Mouse (Mus musculus): ENCODE measurements around the gene Crygc. TPM values are rescaled to one million over a fixed set of nuclear protein-coding genes. Genes with fewer than 3 reads are reported as not detected.
A peak's percentile ranks its signal among the peaks of the same experiment; 100 is the strongest.

Gene Crygc
- total and polyA plus RNA-seq, 2 experiments from 2014 or later = not detected

DNA sequence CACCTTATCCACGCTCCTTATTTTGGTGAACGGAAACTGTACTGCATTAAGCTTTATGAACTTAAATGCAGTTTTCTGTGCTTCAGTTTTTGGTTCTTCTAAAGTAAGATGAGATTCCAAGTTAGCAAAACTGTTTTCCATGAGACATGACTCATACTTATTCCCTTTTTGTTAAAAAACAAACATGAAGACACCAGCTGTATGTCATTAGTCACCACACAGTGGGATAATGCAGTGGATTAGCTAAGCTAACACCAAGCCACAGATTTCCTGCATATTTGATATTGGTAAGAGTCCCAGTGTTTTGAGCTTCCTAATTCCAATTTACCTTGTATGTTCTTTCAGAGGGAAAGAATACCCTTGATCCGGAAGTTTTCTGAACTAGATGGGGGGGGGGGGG is 18.1 kb upstream of the Crygc start:
- Histone ChIP-seq H3K9ac (replicated peaks; ENCODE audit: low read length) (no peak overlapping the region), H3K9me3 (ENCODE audit: low read length) (no peaks in the 10 kb centered on the region), H3K27ac (no peak overlapping the region), H3K27me3 (ENCODE audit: insufficient read depth, low read length) (no peaks in the 10 kb centered on the region), H3K4me3 (ENCODE audit: low read length) (no peak overlapping the region), H3K4me2 (ENCODE audit: low read depth, low read length) (no peak overlapping the region), H3K4me1 (ENCODE audit: insufficient read depth, low read length) (no peaks in the 10 kb centered on the region), H3K36me3 (ENCODE audit: insufficient read depth, low read length) (no peaks in the 10 kb centered on the region)
- ATAC-seq = no peak
- no peak for TF ChIP-seq CTCF (IDR thresholded peaks at IDR 0.05; ENCODE audit: low read depth)
- no peak for DNase-seq (ENCODE audit: low spot score)
- 90% methylated on average over 3 of the region's 3 CpGs for whole genome bisulfite sequencing

DNA sequence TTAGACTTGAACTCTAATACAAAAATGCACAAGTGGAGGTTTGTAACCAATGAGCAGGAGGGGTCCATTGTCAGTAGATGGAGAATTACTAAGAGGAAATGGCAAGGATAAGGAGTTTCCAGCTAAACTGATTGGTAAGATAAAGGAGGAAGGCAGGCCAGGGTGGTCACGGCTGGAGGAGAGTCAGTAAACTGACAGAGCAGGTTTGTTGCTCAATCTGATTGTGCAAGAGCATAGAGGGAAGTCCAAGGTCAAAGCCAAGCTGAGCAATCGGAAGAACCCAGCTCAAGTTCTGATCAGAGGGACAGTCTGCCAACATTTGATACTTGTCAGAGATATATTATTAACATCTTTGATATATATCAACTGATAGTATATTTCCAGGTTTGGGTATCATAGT is 16.9 kb upstream of the Crygc start:
- Histone ChIP-seq H3K4me3 (ENCODE audit: low read length) (no peak overlapping the region), H3K9ac (replicated peaks; ENCODE audit: low read length) (no peak overlapping the region), H3K36me3 (ENCODE audit: insufficient read depth, low read length) (no peaks in the 10 kb centered on the region), H3K27me3 (ENCODE audit: insufficient read depth, low read length) (no peaks in the 10 kb centered on the region), H3K9me3 (ENCODE audit: low read length) (no peaks in the 10 kb centered on the region), H3K4me1 (ENCODE audit: insufficient read depth, low read length) (no peaks in the 10 kb centered on the region), H3K4me2 (ENCODE audit: low read depth, low read length) (no peak overlapping the region), H3K27ac (no peak overlapping the region)
- ATAC-seq = no peak
- TF ChIP-seq CTCF (IDR thresholded peaks at IDR 0.05; ENCODE audit: low read depth) = no peak
- DNase-seq (ENCODE audit: low spot score) = no peak
- 86% methylated on average over 2 of the region's 2 CpGs for WGBS

DNA sequence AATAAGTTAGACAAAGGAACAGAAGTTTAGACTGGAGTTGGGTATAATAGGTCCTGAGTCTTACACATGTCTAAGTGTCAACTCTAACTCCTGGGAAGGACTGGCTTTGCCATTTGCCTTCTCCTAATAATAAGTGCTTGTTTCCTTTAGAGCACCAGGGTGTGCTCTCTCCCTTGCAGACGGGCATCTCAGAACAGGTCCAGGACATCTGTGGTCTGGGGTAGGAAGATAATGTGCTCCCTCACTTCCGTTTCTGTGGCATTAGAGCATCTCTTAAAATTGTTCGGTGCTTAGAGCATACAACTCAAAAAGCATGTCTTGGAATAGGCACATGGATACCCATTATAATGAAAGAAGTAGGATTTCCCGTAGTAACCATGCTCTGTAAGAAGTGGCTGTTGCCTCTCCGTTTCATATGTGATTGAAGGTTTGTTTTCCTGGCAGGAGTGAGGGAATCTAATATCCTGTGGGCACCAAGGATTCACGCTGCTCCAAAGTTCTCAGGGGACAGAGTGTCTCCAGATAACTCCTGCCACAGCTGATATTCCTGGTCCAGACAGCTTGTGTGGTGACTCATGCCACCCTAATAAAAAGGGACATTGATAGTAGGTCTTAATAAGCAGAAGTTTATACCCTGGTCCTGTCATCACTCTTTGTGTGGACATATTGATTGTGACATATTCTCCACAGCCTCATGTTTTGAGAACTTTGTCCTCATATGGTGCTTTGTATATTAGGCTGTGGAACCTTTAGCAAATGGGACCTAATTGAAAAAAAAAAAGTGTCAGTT is 15.3 kb upstream of the Crygc start:
- no peak overlapping the region for H3K9ac ChIP-seq (replicated peaks; ENCODE audit: low read length)
- WGBS = 79% methylated on average over 6 of the region's 6 CpGs
- H3K4me1 ChIP-seq (ENCODE audit: insufficient read depth, low read length) = no peaks in the 10 kb centered on the region
- no peaks in the 10 kb centered on the region for H3K9me3 ChIP-seq (ENCODE audit: low read length)
- no peak overlapping the region for H3K27ac ChIP-seq
- ATAC-seq (no peak), DNase-seq (ENCODE audit: low spot score) (no peak)
- TF ChIP-seq CTCF (IDR thresholded peaks at IDR 0.05; ENCODE audit: low read depth) = no peak
- H3K27me3 ChIP-seq (ENCODE audit: insufficient read depth, low read length) = no peaks in the 10 kb centered on the region
- H3K4me3 ChIP-seq (ENCODE audit: low read length) = no peak overlapping the region
- no peaks in the 10 kb centered on the region for H3K36me3 ChIP-seq (ENCODE audit: insufficient read depth, low read length)
- H3K4me2 ChIP-seq (ENCODE audit: low read depth, low read length) = no peak overlapping the region

DNA sequence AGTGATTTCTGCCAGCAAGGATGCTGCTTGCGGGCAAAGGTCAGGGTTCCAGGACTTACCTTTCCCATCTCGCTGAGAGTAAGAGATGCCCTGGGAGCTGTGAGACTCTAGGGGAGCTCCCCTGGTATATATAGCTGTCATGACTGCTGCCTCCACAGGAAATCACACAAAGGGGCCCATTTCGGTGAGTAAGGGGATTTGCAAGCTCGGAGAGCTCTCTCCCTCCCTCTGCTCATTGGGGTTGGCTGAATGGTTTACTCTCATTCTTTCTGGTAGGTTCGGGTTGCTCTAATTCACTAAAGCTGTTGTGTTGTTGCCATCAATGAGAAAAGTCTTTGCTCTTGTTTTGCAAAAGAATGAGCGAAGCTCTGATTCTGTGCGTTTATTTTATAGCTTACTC is 8.7 kb upstream of the Crygc start, which contains the start of gene Crygb:
Gene Crygb, minus strand, starts transcription at position 101 of the 400 bp plus-strand sequence.
- Histone ChIP-seq H3K36me3 (ENCODE audit: insufficient read depth, low read length) (no peaks in the 10 kb centered on the region), H3K4me3 (ENCODE audit: low read length) (no peak within 1 kb of the TSS), H3K9me3 (ENCODE audit: low read length) (no peaks in the 10 kb centered on the region), H3K27ac (no peak within 1 kb of the TSS), H3K4me2 (ENCODE audit: low read depth, low read length) (no peak within 1 kb of the TSS), H3K27me3 (ENCODE audit: insufficient read depth, low read length) (no peaks in the 10 kb centered on the region), H3K9ac (replicated peaks; ENCODE audit: low read length) (no peak within 1 kb of the TSS), H3K4me1 (ENCODE audit: insufficient read depth, low read length) (no peaks in the 10 kb centered on the region)
- ATAC-seq (no peak), DNase-seq (ENCODE audit: low spot score) (no peak)
- no peak for TF ChIP-seq CTCF (IDR thresholded peaks at IDR 0.05; ENCODE audit: low read depth)
- 38% methylated on average over 7 of the region's 7 CpGs for WGBS

DNA sequence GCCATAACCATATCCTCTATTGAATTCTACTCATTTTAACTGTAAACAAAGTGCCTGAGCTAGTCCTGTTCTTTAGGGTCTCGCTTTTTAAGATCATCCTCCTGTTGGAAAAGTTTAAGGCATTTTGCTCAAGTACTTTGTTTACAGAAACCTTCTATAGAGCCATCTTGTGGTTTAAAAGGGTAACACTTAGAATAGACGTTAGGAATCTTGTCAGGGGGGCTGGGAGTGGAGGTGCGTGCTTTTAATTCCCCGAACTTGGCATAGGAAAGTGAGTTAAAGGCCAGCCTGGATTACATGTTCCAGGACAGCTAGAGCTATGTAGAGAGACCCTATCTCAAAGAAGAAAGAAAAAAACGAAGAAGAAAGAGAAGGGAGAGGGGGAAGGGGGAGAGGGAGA is 2.1 kb upstream of the Crygc start:
- no peak for DNase-seq (ENCODE audit: low spot score)
- Histone ChIP-seq H3K27me3 (ENCODE audit: insufficient read depth, low read length) (no peaks in the 10 kb centered on the region), H3K9me3 (ENCODE audit: low read length) (no peaks in the 10 kb centered on the region), H3K9ac (replicated peaks; ENCODE audit: low read length) (no peak overlapping the region), H3K27ac (no peak overlapping the region), H3K36me3 (ENCODE audit: insufficient read depth, low read length) (no peaks in the 10 kb centered on the region), H3K4me1 (ENCODE audit: insufficient read depth, low read length) (no peaks in the 10 kb centered on the region), H3K4me2 (ENCODE audit: low read depth, low read length) (no peak overlapping the region), H3K4me3 (ENCODE audit: low read length) (no peak overlapping the region)
- no peak for ATAC-seq
- peak; percentile 57 for TF ChIP-seq CTCF (IDR thresholded peaks at IDR 0.05; ENCODE audit: low read depth)
- 21% methylated on average over 5 of the region's 5 CpGs for WGBS

DNA sequence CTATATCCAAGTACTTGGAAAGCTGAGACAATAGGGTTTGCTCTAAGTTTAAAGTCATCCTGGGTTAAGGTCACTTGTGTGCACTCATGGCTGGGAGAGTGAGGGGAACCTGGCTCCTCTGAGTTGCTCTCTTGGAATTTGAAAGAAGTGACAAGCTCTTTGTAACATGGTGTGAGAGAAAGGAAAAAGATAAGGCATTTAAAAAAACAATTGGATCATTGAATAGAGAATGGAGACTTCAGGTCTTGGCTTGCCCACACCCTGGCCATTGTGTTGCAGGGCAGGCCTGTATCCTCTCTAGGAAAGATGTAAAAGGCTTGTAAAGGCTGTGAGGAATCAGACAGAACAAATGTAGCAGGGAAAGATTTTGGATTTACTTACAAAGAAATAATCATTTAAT is 5.6 kb downstream of the Crygc start:
- no peak for DNase-seq (ENCODE audit: low spot score)
- no peak overlapping the region for H3K27ac ChIP-seq
- H3K4me2 ChIP-seq (ENCODE audit: low read depth, low read length) = no peak overlapping the region
- H3K4me3 ChIP-seq (ENCODE audit: low read length) = no peak overlapping the region
- no peaks in the 10 kb centered on the region for H3K27me3 ChIP-seq (ENCODE audit: insufficient read depth, low read length)
- H3K9ac ChIP-seq (replicated peaks; ENCODE audit: low read length) = no peak overlapping the region
- H3K9me3 ChIP-seq (ENCODE audit: low read length) = no peaks in the 10 kb centered on the region
- ATAC-seq = no peak
- H3K36me3 ChIP-seq (ENCODE audit: insufficient read depth, low read length) = no peaks in the 10 kb centered on the region
- H3K4me1 ChIP-seq (ENCODE audit: insufficient read depth, low read length) = no peaks in the 10 kb centered on the region
- no peak for TF ChIP-seq CTCF (IDR thresholded peaks at IDR 0.05; ENCODE audit: low read depth)

DNA sequence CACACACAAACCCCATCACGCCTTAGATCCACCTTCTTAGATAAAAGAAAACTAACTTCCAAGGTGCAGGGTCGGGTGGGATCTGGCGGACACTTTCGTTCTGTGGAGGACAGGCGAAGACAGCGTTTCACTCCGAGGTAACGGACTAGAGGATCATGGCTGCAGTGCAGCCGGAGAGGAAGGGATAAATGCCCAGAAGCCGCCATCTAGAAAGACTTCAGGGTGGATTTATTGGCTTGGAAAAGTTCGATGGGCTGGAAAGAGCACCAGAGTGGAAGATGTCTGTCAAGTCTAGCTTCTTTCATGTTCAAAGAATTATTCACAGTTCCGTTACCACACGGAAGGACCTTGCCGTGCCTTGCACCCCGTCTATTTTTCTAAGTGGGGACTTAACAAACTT is 9.3 kb downstream of the Crygc start:
- Histone ChIP-seq H3K9ac (replicated peaks; ENCODE audit: low read length) (no peak overlapping the region), H3K27ac (no peak overlapping the region), H3K4me2 (ENCODE audit: low read depth, low read length) (no peak overlapping the region), H3K36me3 (ENCODE audit: insufficient read depth, low read length) (no peaks in the 10 kb centered on the region), H3K4me3 (ENCODE audit: low read length) (no peak overlapping the region), H3K27me3 (ENCODE audit: insufficient read depth, low read length) (no peaks in the 10 kb centered on the region), H3K9me3 (ENCODE audit: low read length) (no peaks in the 10 kb centered on the region), H3K4me1 (ENCODE audit: insufficient read depth, low read length) (no peaks in the 10 kb centered on the region)
- TF ChIP-seq CTCF (IDR thresholded peaks at IDR 0.05; ENCODE audit: low read depth) = no peak
- no peak for ATAC-seq
- WGBS = 73% methylated on average over 15 of the region's 15 CpGs
- DNase-seq (ENCODE audit: low spot score) = peak; percentile 28
